Mouse (Mus musculus): ENCODE data around the gene Auts2. TPM values are rescaled to one million over a fixed set of nuclear protein-coding genes. Genes with fewer than 3 reads are reported as not detected.

The Auts2 gene
- polyA plus RNA-seq, 1 experiment from 2014 or later: 76.2 TPM

DNA sequence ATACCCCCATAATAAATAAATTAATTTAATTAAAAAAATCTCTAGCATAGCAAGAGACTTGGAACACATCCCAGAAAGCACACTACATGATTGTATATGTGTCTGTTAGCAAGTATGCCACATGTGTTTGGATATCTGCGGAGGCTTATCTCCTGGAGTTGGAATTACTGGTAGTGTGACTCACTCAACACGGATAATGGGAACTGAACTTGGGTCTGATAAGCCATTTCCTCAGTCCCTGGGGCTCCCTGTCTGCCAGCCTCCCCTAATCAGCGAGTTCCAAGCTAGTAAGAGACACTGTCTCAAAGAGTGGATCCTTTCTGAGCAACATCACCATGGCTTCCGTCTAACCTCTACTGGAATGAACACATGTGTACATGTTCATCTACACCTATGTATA is 1056.6 kb downstream of the Auts2 start:
- ATAC-seq (ENCODE audit: low FRiP score, low read depth): no peak
- Histone ChIP-seq H3K9me3 (no peaks in the 10 kb centered on the region), H3K4me3 (no peak overlapping the region), H3K4me1 (replicated peaks) (peaks cover 23% of the 10 kb centered on the region), H3K27ac (replicated peaks) (no peak overlapping the region), H3K9ac (no peak overlapping the region), H3K4me2 (no peak overlapping the region), H3K27me3 (no peaks in the 10 kb centered on the region), H3K36me3 (no peaks in the 10 kb centered on the region)
- 84% methylated on average over 4 of the region's 4 CpGs for WGBS

GRCm38 (mm10) chr5:131475278-131475677 is 1067.9 kb downstream of the Auts2 start:
- H3K4me1 ChIP-seq (replicated peaks): no peaks in the 10 kb centered on the region
- no peak overlapping the region for H3K27ac ChIP-seq (replicated peaks)
- no peak overlapping the region for H3K9ac ChIP-seq
- no peak for ATAC-seq (ENCODE audit: low FRiP score, low read depth)
- peaks cover 57% of the 10 kb centered on the region for H3K36me3 ChIP-seq
- no peaks in the 10 kb centered on the region for H3K9me3 ChIP-seq
- H3K27me3 ChIP-seq: no peaks in the 10 kb centered on the region
- no peak overlapping the region for H3K4me2 ChIP-seq
- no peak overlapping the region for H3K4me3 ChIP-seq

DNA sequence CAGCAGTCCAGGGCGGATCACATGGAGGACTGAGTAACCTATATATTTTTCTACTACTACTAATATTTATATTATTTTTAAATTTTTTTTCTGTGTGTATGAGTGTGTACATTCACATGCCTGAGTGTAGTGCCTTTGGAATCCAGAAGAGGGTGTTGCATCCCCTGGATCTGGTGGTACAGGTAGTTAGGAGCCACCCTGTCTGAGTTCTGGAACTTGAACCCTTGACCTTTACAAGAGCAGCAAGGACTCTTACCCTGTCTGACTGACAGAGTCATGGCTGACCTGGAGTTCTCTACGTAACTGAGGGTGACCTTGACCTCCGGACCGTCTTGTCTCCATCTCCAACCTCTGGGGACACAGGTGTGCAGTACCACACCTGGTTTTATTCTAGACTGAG is 1074.5 kb downstream of the Auts2 start:
- Histone ChIP-seq H3K4me1 (replicated peaks) (peaks cover 3% of the 10 kb centered on the region), H3K9me3 (no peaks in the 10 kb centered on the region), H3K4me2 (no peak overlapping the region), H3K27ac (replicated peaks) (0 out of 2 replicates have a peak overlapping the region, but pooled peaks have one; percentile 10), H3K36me3 (peaks cover 56% of the 10 kb centered on the region), H3K27me3 (no peaks in the 10 kb centered on the region), H3K4me3 (no peak overlapping the region), H3K9ac (no peak overlapping the region)
- 94% methylated on average over 4 of the region's 4 CpGs for WGBS
- no peak for ATAC-seq (ENCODE audit: low FRiP score, low read depth)

GRCm38 (mm10) chr5:131466131-131466530 is 1077.0 kb downstream of the Auts2 start:
- Histone ChIP-seq H3K4me3 (no peak overlapping the region), H3K36me3 (peaks cover 42% of the 10 kb centered on the region), H3K27ac (replicated peaks) (0 out of 2 replicates have a peak overlapping the region, but pooled peaks have one; percentile 21), H3K27me3 (no peaks in the 10 kb centered on the region), H3K9me3 (no peaks in the 10 kb centered on the region), H3K4me1 (replicated peaks) (peaks cover 13% of the 10 kb centered on the region), H3K4me2 (no peak overlapping the region), H3K9ac (no peak overlapping the region)
- ATAC-seq (ENCODE audit: low FRiP score, low read depth): no peak
- 70% methylated on average over 9 of the region's 9 CpGs for WGBS

DNA sequence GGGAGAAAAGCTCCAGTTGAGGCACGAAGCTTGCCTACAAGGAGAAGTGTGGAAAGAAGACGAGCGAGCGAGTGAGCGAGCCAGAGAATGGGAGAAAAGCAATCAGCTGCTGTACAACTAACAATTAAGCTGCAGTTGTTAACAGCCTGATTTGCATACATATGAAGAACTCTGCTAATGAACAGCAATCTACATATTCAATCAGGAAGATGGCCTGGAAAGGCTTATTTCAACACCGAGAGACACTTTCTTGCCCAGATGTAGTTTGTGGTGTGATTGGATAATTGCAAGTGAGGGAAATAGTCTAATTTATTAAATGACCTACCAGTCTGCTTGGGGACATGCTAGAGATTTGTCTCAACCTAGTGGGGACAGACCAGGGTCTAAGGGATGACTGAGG is 1079.7 kb downstream of the Auts2 start:
- peak; percentile 59; the same call in 1 of the 2 replicates for ATAC-seq (ENCODE audit: low FRiP score, low read depth)
- WGBS: 47% methylated on average over 6 of the region's 6 CpGs
- Histone ChIP-seq H3K36me3 (peaks cover 45% of the 10 kb centered on the region), H3K9me3 (no peaks in the 10 kb centered on the region), H3K4me2 (no peak overlapping the region), H3K4me3 (no peak overlapping the region), H3K4me1 (replicated peaks) (peaks cover 26% of the 10 kb centered on the region), H3K27me3 (no peaks in the 10 kb centered on the region), H3K27ac (replicated peaks) (peak overlapping the region; percentile 65), H3K9ac (no peak overlapping the region)

DNA sequence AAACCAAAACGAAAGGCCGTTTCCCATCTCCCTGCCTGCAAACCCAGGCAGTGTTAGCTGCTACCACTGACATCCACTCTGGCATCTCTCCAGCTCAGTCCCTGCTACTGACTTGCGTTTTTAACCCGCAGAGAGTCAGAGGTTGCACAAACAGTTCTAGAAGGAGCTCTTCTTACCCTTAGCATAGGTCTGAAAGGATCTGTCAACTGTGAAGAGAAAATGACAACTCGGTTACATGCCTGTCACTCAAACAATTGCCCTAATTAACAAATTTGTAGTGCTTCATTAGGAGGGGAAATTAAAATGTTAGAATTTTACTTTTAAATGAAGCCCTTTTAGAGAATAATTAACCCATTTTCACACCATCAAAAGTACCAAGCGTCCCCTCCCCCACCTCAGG is 1083.2 kb downstream of the Auts2 start:
- Histone ChIP-seq H3K36me3 (peaks cover 40% of the 10 kb centered on the region), H3K9me3 (no peaks in the 10 kb centered on the region), H3K4me2 (no peak overlapping the region), H3K4me3 (no peak overlapping the region), H3K4me1 (replicated peaks) (peaks cover 39% of the 10 kb centered on the region), H3K27me3 (no peaks in the 10 kb centered on the region), H3K9ac (no peak overlapping the region), H3K27ac (replicated peaks) (no peak overlapping the region)
- WGBS: 49% methylated on average over 6 of the region's 6 CpGs
- ATAC-seq (ENCODE audit: low FRiP score, low read depth): no peak

- no peak overlapping the region for H3K4me3 ChIP-seq
- peaks cover 38% of the 10 kb centered on the region for H3K36me3 ChIP-seq
- ATAC-seq (ENCODE audit: low FRiP score, low read depth): no peak
- H3K4me1 ChIP-seq (replicated peaks): peaks cover 39% of the 10 kb centered on the region
- no peaks in the 10 kb centered on the region for H3K9me3 ChIP-seq
- no peak overlapping the region for H3K4me2 ChIP-seq
- no peaks in the 10 kb centered on the region for H3K27me3 ChIP-seq
- WGBS: 63% methylated on average over 2 of the region's 2 CpGs
- H3K9ac ChIP-seq: no peak overlapping the region
- no peak overlapping the region for H3K27ac ChIP-seq (replicated peaks)
Observed at GRCm38 (mm10) chr5:131459549-131459948, 1083.6 kb downstream of the Auts2 start.

DNA sequence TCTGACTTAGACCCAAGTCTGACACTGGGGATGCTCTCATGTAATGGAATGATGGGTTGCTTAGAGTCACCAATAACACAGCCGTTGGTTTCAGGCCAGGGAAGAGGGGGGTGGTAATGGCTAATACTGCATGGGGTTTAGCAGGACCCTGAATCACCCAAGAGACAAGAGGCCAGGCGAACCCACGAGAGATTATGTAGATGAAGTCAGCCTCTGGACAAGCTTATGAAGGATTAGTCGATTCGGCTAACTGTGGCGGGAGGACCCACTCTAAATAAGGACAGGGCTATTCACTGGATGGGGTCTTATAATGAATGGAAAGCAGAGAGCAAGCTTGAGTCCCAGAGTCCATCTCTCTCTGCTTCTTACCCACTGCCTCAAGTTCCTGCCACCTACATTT is 1084.4 kb downstream of the Auts2 start:
- H3K9me3 ChIP-seq: no peaks in the 10 kb centered on the region
- no peak overlapping the region for H3K4me3 ChIP-seq
- peaks cover 37% of the 10 kb centered on the region for H3K4me1 ChIP-seq (replicated peaks)
- no peak overlapping the region for H3K4me2 ChIP-seq
- no peak for ATAC-seq (ENCODE audit: low FRiP score, low read depth)
- no peaks in the 10 kb centered on the region for H3K27me3 ChIP-seq
- H3K27ac ChIP-seq (replicated peaks): 0 out of 2 replicates have a peak overlapping the region, but pooled peaks have one; percentile 36
- 75% methylated on average over 6 of the region's 6 CpGs for WGBS
- no peak overlapping the region for H3K9ac ChIP-seq
- peaks cover 44% of the 10 kb centered on the region for H3K36me3 ChIP-seq

- peaks cover 30% of the 10 kb centered on the region for H3K4me1 ChIP-seq (replicated peaks)
- no peak overlapping the region for H3K9ac ChIP-seq
- WGBS: 45% methylated on average over 7 of the region's 7 CpGs
- peak; percentile 69 for ATAC-seq (ENCODE audit: low FRiP score, low read depth)
- peak overlapping the region; percentile 36; the same call in 1 of the 2 replicates for H3K27ac ChIP-seq (replicated peaks)
- H3K36me3 ChIP-seq: peaks cover 44% of the 10 kb centered on the region
- no peak overlapping the region for H3K4me2 ChIP-seq
- no peaks in the 10 kb centered on the region for H3K9me3 ChIP-seq
- no peak overlapping the region for H3K4me3 ChIP-seq
- H3K27me3 ChIP-seq: no peaks in the 10 kb centered on the region
Observed at GRCm38 (mm10) chr5:131457999-131458398, 1085.1 kb downstream of the Auts2 start.

DNA sequence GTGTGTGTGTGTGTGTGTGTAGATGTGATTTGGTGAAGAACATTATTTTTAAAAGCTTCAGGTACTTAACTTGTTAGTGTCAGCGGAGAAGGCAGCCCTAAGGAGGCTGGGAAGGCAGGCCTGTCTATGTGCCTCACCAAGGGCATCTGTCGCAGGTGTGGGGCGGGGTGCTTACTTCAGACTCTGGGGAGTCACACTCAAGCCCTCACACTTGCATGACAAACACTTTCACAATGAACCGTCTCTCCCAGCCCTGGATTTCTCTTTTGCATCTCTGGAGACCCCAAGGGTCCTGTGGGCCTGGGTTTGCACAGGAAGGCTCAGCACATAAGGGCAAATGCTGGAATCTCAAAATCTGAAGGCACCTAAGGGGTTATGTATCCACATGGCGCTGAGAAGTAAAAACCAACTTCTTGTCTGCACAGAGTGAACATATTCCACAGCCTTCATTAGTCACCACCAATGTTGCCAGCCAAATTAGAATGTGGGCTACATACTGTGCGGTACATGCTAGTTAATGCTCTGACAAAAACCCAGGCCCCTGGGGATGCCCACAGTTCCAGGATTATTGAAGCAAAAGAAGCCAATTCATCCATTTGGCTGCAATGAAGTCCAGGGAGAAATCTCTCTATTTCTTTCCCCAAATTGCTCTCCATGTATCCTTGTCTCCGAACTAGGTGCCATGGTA is 1093.8 kb downstream of the Auts2 start:
- no peak overlapping the region for H3K4me2 ChIP-seq
- peaks cover 71% of the 10 kb centered on the region for H3K36me3 ChIP-seq
- ATAC-seq (ENCODE audit: low FRiP score, low read depth): peak; percentile 10; the same call in 1 of the 2 replicates
- no peaks in the 10 kb centered on the region for H3K4me1 ChIP-seq (replicated peaks)
- no peak overlapping the region for H3K27ac ChIP-seq (replicated peaks)
- no peak overlapping the region for H3K4me3 ChIP-seq
- WGBS: 72% methylated on average over 7 of the region's 7 CpGs
- H3K9ac ChIP-seq: no peak overlapping the region
- no peaks in the 10 kb centered on the region for H3K27me3 ChIP-seq
- H3K9me3 ChIP-seq: no peaks in the 10 kb centered on the region

GRCm38 (mm10) chr5:131435239-131435876 is 1107.8 kb downstream of the Auts2 start:
- WGBS: 43% methylated on average over 10 of the region's 10 CpGs
- H3K27me3 ChIP-seq: no peaks in the 10 kb centered on the region
- peaks cover 4% of the 10 kb centered on the region; the same call in 1 of the 2 replicates for H3K4me1 ChIP-seq (replicated peaks)
- H3K27ac ChIP-seq (replicated peaks): peak overlapping the region; percentile 22; the same call in 1 of the 2 replicates
- peaks cover 26% of the 10 kb centered on the region for H3K36me3 ChIP-seq
- no peaks in the 10 kb centered on the region for H3K9me3 ChIP-seq
- H3K9ac ChIP-seq: no peak overlapping the region
- H3K4me3 ChIP-seq: no peak overlapping the region
- peak; percentile 17; the same call in 1 of the 2 replicates for ATAC-seq (ENCODE audit: low FRiP score, low read depth)
- H3K4me2 ChIP-seq: no peak overlapping the region

GRCm38 (mm10) chr5:131433291-131433690 is 1109.9 kb downstream of the Auts2 start:
- H3K27me3 ChIP-seq: no peaks in the 10 kb centered on the region
- 88% methylated on average over 4 of the region's 4 CpGs for WGBS
- no peak overlapping the region for H3K9ac ChIP-seq
- no peaks in the 10 kb centered on the region for H3K9me3 ChIP-seq
- H3K4me2 ChIP-seq: no peak overlapping the region
- no peak overlapping the region for H3K27ac ChIP-seq (replicated peaks)
- ATAC-seq (ENCODE audit: low FRiP score, low read depth): no peak
- H3K4me3 ChIP-seq: no peak overlapping the region
- H3K4me1 ChIP-seq (replicated peaks): peaks cover 12% of the 10 kb centered on the region; the same call in 1 of the 2 replicates
- H3K36me3 ChIP-seq: peaks cover 6% of the 10 kb centered on the region; the same call in 1 of the 2 replicates
